Mouse (Mus musculus): ENCODE measurements around the gene Ccsap.

Gene Ccsap

GRCm38 (mm10) chr8:123859648-123860259 lies at the start of gene Ccsap:
TSS of gene Ccsap (minus strand) at chr8:123860209.
- peak; percentile 47 for DNase-seq (ENCODE audit: low read depth, low spot score)

GRCm38 (mm10) chr8:123907604-123908003 lies 47.6 kb upstream of the Ccsap start:
- no peak for DNase-seq (ENCODE audit: low read depth, low spot score)

- no peak for DNase-seq (ENCODE audit: low read depth, low spot score)
Observed at GRCm38 (mm10) chr8:123902653-123903052, 42.6 kb upstream of the Ccsap start.

GRCm38 (mm10) chr8:123899366-123899765 lies 39.4 kb upstream of the Ccsap start:
- no peak for DNase-seq (ENCODE audit: low read depth, low spot score)

- DNase-seq (ENCODE audit: low read depth, low spot score): no peak
Observed at GRCm38 (mm10) chr8:123898576-123898975, 38.6 kb upstream of the Ccsap start.

GRCm38 (mm10) chr8:123896774-123897173 lies 36.8 kb upstream of the Ccsap start:
- DNase-seq (ENCODE audit: low read depth, low spot score): no peak

- DNase-seq (ENCODE audit: low read depth, low spot score): no peak
Observed at GRCm38 (mm10) chr8:123896366-123896761, 36.4 kb upstream of the Ccsap start.

- no peak for DNase-seq (ENCODE audit: low read depth, low spot score)
Observed at GRCm38 (mm10) chr8:123895680-123896365, 35.8 kb upstream of the Ccsap start.

- no peak for DNase-seq (ENCODE audit: low read depth, low spot score)
Observed at GRCm38 (mm10) chr8:123895230-123895629, 35.2 kb upstream of the Ccsap start.

- DNase-seq (ENCODE audit: low read depth, low spot score): no peak
Observed at GRCm38 (mm10) chr8:123894502-123895097, 34.6 kb upstream of the Ccsap start, which contains the start of gene Acta1. TSS of gene Acta1 (minus strand) at chr8:123894751.

- no peak for DNase-seq (ENCODE audit: low read depth, low spot score)
Observed at GRCm38 (mm10) chr8:123893413-123893812, 33.4 kb upstream of the Ccsap start.

GRCm38 (mm10) chr8:123892586-123893155 lies 32.7 kb upstream of the Ccsap start:
- DNase-seq (ENCODE audit: low read depth, low spot score): no peak

- no peak for DNase-seq (ENCODE audit: low read depth, low spot score)
Observed at GRCm38 (mm10) chr8:123891883-123892585, 32.0 kb upstream of the Ccsap start.

GRCm38 (mm10) chr8:123891271-123891670 lies 31.3 kb upstream of the Ccsap start:
- no peak for DNase-seq (ENCODE audit: low read depth, low spot score)

GRCm38 (mm10) chr8:123889797-123890196 lies 29.8 kb upstream of the Ccsap start:
- DNase-seq (ENCODE audit: low read depth, low spot score): no peak

GRCm38 (mm10) chr8:123887956-123888355 lies 27.9 kb upstream of the Ccsap start:
- no peak for DNase-seq (ENCODE audit: low read depth, low spot score)

GRCm38 (mm10) chr8:123887163-123887562 lies 27.2 kb upstream of the Ccsap start:
- no peak for DNase-seq (ENCODE audit: low read depth, low spot score)

GRCm38 (mm10) chr8:123884721-123885565 lies 24.9 kb upstream of the Ccsap start:
- DNase-seq (ENCODE audit: low read depth, low spot score): no peak

- no peak for DNase-seq (ENCODE audit: low read depth, low spot score)
Observed at GRCm38 (mm10) chr8:123883094-123883493, 23.1 kb upstream of the Ccsap start.

- no peak for DNase-seq (ENCODE audit: low read depth, low spot score)
Observed at GRCm38 (mm10) chr8:123882412-123882811, 22.4 kb upstream of the Ccsap start.

- no peak for DNase-seq (ENCODE audit: low read depth, low spot score)
Observed at GRCm38 (mm10) chr8:123880821-123881350, 20.9 kb upstream of the Ccsap start.

Measured in WW6 (cell line).